Mouse (Mus musculus): Measurements from ENCODE around the gene Smdt1.

DNA sequence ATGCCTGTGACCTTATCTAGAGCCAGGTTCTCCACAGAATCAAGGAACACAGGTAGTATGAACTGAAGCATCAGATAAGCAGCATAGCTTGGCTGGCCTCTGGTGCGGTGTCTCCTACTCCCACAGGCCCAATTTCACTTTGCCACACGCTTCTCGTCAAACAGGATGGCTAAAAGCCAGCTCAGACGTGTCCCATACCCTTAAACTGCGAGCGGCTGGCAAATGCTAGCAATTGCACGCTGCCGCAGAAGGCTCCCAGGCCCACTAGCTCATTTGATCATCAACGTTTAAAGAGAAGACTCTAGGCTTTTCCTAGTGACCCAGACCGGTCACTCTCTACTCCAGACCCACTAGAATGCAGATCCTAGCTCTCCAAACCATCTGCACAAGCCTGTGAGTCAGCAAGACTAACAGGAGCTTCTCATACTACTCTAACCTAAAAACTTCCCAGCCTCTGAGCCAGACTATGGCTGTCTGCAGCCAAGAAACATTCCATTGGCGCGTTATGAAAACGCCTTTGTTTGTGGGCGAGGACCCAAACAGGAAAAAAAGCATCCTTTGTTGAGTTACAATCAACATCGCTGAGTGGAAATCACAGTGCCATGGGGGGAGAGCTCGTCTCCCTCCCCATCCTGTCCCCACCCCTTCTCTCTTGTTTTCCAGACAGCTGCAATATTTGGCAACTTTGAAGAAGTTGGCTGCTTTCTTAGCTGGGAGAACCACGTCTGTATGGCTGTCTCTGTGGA is 37.8 kb downstream of the Smdt1 start:
- TF ChIP-seq CTCF (IDR thresholded peaks at IDR 0.05; ENCODE audit: extremely low read depth, insufficient read length, insufficient replicate concordance, low read depth, low read length) (no peak), POLR2A (IDR thresholded peaks at IDR 0.05; ENCODE audit: low read depth, low read length) (no peak)
